Mouse (Mus musculus): ENCODE results near the gene Klrb1c.

GRCm38 (mm10) chr6:128797936-128798771 is 9.1 kb upstream of the Klrb1c start:
- TF ChIP-seq CTCF (IDR thresholded peaks at IDR 0.05; ENCODE audit: control insufficient read depth, insufficient read depth, low read length) = no peak
- no peak for TF ChIP-seq POLR2A (IDR thresholded peaks at IDR 0.05; ENCODE audit: borderline replicate concordance, control insufficient read depth, low read depth, low read length)
